Mouse (Mus musculus) bone marrow macrophage, adult 2 months (primary cell): ENCODE results near the gene Aff3. TPM values are rescaled to one million over a fixed set of nuclear protein-coding genes. Genes with fewer than 3 reads are reported as not detected.

Source experiments
- H3K27ac ChIP-seq: 2 replicates; pipeline ENCODE4 v1.5.1; 2012; ENCODE audit warnings: low read depth, low read length; ENCODE audit not compliant: insufficient read depth
- H3K4me1 ChIP-seq: 2 replicates; pipeline ENCODE4 v1.6.1; 2012; ENCODE audit warnings: low read length; ENCODE audit not compliant: control insufficient read depth, insufficient read depth
- H3K4me3 ChIP-seq: 2 replicates; pipeline ENCODE4 v1.5.1; 2012; ENCODE audit warnings: mild to moderate bottlenecking, low read length, moderate library complexity; ENCODE audit not compliant: insufficient read depth
- CTCF ChIP-seq: IDR thresholded peaks from 2 replicates; pipeline ENCODE4 v1.5.1; 2012; ENCODE audit warnings: low read depth, mild to moderate bottlenecking, low read length, moderate library complexity
- POLR2A ChIP-seq: IDR thresholded peaks from 2 replicates; pipeline ENCODE4 v1.6.1; 2012; ENCODE audit warnings: mild to moderate bottlenecking, low read depth, low read length, borderline replicate concordance
- polyA plus RNA-seq: library from polyadenylated mRNA; stranded (reverse); fragments of >200 nt; gene quantifications from 2 replicates; pipeline ENCODE4 v1.2.4, GENCODE M21; 2012; ENCODE audit not compliant: missing spikeins, insufficient read depth, insufficient read length

Aff3 gene
- polyA plus RNA-seq, 1 experiment, result not detected

- no peak overlapping the region for H3K4me3 ChIP-seq
- H3K27ac ChIP-seq, result no peak overlapping the region
- no peaks in the 10 kb centered on the region for H3K4me1 ChIP-seq
- no peak for TF ChIP-seq CTCF
- no peak for TF ChIP-seq POLR2A
Observed at GRCm38 (mm10) chr1:38514634-38515011, 150.1 kb downstream of the Aff3 start.

- TF ChIP-seq POLR2A (no peak), CTCF (no peak)
- Histone ChIP-seq H3K27ac (no peak overlapping the region), H3K4me1 (no peaks in the 10 kb centered on the region), H3K4me3 (no peak overlapping the region)
Observed at GRCm38 (mm10) chr1:38513970-38514633, 150.7 kb downstream of the Aff3 start.

- TF ChIP-seq POLR2A (no peak), CTCF (no peak)
- H3K4me3 ChIP-seq, result no peak overlapping the region
Observed at GRCm38 (mm10) chr1:38512258-38513081, 152.3 kb downstream of the Aff3 start.

GRCm38 (mm10) chr1:38511076-38511475, 153.7 kb downstream of the Aff3 start:
- H3K4me1 ChIP-seq, result no peaks in the 10 kb centered on the region
- H3K4me3 ChIP-seq, result no peak overlapping the region
- TF ChIP-seq CTCF (no peak), POLR2A (no peak)
- no peak overlapping the region for H3K27ac ChIP-seq

More at GRCm38 (mm10) chr1:38512258-38513081, 152.3 kb downstream of the Aff3 start:
- no peaks in the 10 kb centered on the region for H3K4me1 ChIP-seq
- H3K27ac ChIP-seq, result no peak overlapping the region

- Histone ChIP-seq H3K4me1 (no peaks in the 10 kb centered on the region), H3K27ac (no peak overlapping the region), H3K4me3 (no peak overlapping the region)
- TF ChIP-seq CTCF (no peak), POLR2A (no peak)
Observed at GRCm38 (mm10) chr1:38509301-38509700, 155.5 kb downstream of the Aff3 start.

GRCm38 (mm10) chr1:38507636-38508179, 157.0 kb downstream of the Aff3 start:
- no peak for TF ChIP-seq POLR2A
- no peak for TF ChIP-seq CTCF
- Histone ChIP-seq H3K4me3 (no peak overlapping the region), H3K27ac (no peak overlapping the region), H3K4me1 (no peaks in the 10 kb centered on the region)

GRCm38 (mm10) chr1:38506396-38506795, 158.4 kb downstream of the Aff3 start:
- TF ChIP-seq CTCF, result no peak
- no peak for TF ChIP-seq POLR2A
- Histone ChIP-seq H3K4me1 (no peaks in the 10 kb centered on the region), H3K4me3 (no peak overlapping the region), H3K27ac (no peak overlapping the region)

- Histone ChIP-seq H3K4me1 (no peaks in the 10 kb centered on the region), H3K4me3 (no peak overlapping the region), H3K27ac (no peak overlapping the region)
- no peak for TF ChIP-seq POLR2A
- TF ChIP-seq CTCF, result no peak
Observed at GRCm38 (mm10) chr1:38503431-38504089, 161.2 kb downstream of the Aff3 start.

- Histone ChIP-seq H3K4me1 (no peaks in the 10 kb centered on the region), H3K27ac (no peak overlapping the region), H3K4me3 (no peak overlapping the region)
- no peak for TF ChIP-seq CTCF
- TF ChIP-seq POLR2A, result no peak
Observed at GRCm38 (mm10) chr1:38502797-38503196, 162.0 kb downstream of the Aff3 start.
